Mouse (Mus musculus): ENCODE results near the gene Fam171a1.

- TF ChIP-seq CTCF (IDR thresholded peaks at IDR 0.05; ENCODE audit: borderline replicate concordance, control insufficient read depth, extremely low read depth, insufficient read depth, low read length, poor library complexity) (no peak), POLR2A (IDR thresholded peaks at IDR 0.05; ENCODE audit: control insufficient read depth, extremely low read depth, insufficient read depth, low read length, poor library complexity) (no peak)
These were observed 14.9 kb downstream of the Fam171a1 start for GRCm38 (mm10) chr2:3128910-3129309.
